Mouse (Mus musculus): ENCODE measurements around the gene Gpr132.
"Not testable (repeated sequence)": the region's sequence is repeated elsewhere in the genome, so short reads cannot be mapped to it uniquely, and the experiment has no call there.

Gene Gpr132

GRCm38 (mm10) chr12:112842128-112842527, 25.9 kb downstream of the Gpr132 start:
- CTCF ChIA-PET = interaction anchor here in 1 of 4 experiments (1.2 to 2.1 kb wide), 2 partner anchors 95 to 99 kb away, joined by 5 to 31 read pairs; no protein-coding TSS in a partner anchor
- POLR2A ChIA-PET = not testable (repeated sequence)

- ChIA-PET CTCF (interaction anchor here (0.6 to 2.0 kb wide), 22 partner anchors 10 to 137 kb away, joined by 3 to 15 read pairs (median 5); partner anchors contain the start of genes Clba1 (in 2 of the 4) and Pld4 (in 1 of the 4)), POLR2A (interaction anchor here (0.6 to 1.8 kb wide), 15 partner anchors 10 to 94 kb away, joined by 3 to 13 read pairs (median 5); partner anchors contain the start of gene Cdca4 (in 3 of the 4))
Measured at GRCm38 (mm10) chr12:112841338-112841892, 26.6 kb downstream of the Gpr132 start.

DNA sequence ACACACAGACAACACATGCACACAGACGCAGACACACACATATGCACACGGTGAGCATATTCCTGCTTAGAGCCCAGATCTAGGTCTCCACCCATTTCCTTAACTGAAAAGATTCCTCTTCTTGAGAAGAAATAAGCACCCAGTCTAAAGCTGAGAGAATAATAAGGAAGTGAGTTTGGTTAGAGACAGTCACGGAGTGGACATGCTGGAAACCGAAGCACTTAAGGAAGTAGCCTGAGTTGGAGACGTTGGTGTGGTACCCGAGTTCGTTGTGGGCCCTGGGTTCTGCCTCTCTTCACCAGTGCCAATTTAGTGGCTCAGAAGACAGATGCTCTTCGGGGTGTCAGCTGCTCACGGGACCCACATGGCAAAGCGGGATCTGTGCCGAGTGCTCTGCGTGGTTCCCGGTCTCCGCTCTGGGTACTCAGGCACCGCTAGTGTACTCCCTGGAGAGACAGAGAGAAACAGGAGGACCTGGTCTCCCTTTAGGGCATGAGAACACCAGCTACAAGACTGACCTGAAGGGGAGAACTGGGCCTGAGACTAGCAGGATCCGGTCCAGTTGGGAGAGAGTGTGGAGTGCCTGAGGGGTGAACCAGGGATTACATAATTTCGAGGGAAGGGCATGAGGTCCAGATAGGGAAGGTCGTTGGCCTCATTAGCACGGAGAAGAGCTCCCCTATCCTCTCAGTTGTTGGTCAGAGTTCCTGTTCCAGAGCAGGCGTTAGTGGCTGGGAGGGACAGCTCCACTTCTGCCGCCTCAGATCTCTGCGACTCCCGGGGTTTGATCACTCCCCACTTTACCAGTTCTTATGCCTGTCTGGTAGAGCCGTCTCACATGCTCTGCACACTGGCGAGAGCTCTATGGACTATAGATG, 27.6 kb downstream of the Gpr132 start:
- ChIA-PET POLR2A (interaction anchor here (0.5 to 1.8 kb wide), 19 partner anchors 9 to 169 kb away, joined by 3 to 13 read pairs (median 4); partner anchors contain the start of genes Cdca4 (in 3 of the 4) and Clba1 (in 1 of the 4)), CTCF (interaction anchor here (0.6 to 2.0 kb wide), 20 partner anchors 9 to 138 kb away, joined by 3 to 15 read pairs (median 4); partner anchors contain the start of genes Clba1 (in 2 of the 4), Ahnak2 (in 1 of the 4) and Pld4 (in 1 of the 4))

- ChIA-PET CTCF (interaction anchor here in 1 of 4 experiments (0.8 kb wide), 1 partner anchor 88 kb away, joined by 6 read pairs; no protein-coding TSS in a partner anchor), POLR2A (interaction anchor here in 1 of 4 experiments (2.0 to 17.3 kb wide), 2 partner anchors 29 to 92 kb away, joined by 5 to 488 read pairs; partner anchors contain the start of genes Ahnak2 and Clba1)
Measured at GRCm38 (mm10) chr12:112835046-112835445, 33.0 kb downstream of the Gpr132 start.

DNA sequence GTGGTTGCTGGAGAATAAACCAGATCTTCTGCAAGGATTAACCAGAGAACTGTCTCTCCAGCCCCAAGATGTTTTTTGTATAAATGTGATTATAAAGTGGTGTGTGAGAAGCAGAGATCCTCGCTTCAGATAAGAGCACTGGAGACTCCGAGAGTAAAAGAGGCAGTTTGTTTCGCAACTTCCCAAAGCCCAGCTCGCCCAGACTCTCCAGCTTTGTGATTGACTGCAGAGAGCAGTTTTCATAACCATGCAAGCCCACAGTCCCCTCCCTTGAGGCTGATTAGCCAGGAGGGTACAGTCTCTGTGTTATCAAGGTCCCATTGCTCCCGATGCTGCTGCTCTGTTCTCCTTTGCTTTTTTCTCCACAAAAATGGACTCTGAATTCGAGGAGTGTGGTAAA, 34.5 kb downstream of the Gpr132 start:
- CTCF ChIA-PET = interaction anchor here in 1 of 4 experiments (1.1 kb wide), 1 partner anchor 10 kb away, joined by 3 read pairs; no protein-coding TSS in a partner anchor
- POLR2A ChIA-PET = interaction anchor here in 1 of 4 experiments (17.3 kb wide), 1 partner anchor 27 kb away, joined by 488 read pairs; the partner anchor contains the start of genes Ahnak2 and Clba1

DNA sequence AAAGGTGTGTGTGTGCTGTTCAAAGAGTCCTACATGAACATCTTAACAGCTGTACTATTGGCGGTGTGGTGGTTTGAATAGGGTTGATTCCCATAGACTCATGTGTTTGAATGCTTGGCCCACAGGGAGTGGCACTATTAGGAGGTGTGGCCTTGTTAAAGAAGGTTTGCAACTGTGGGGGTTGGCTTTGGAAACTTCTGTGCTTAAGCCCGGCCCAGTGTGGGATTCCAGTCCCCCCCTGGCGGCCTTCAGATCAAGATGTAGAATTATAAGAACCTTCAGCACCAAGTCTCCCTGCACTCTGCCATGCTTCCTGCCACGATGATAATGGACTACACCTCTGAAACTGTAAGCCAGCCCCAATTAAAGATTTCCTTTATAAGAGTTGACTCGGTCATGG, 35.6 kb downstream of the Gpr132 start:
- CTCF ChIA-PET = interaction anchor here in 2 of 4 experiments (0.6 to 1.6 kb wide), 5 partner anchors 8 to 37 kb away, joined by 5 to 7 read pairs (median 6); partner anchors contain the start of gene Clba1 (in 1 of the 2)
- POLR2A ChIA-PET = interaction anchor here in 3 of 4 experiments (0.6 to 17.3 kb wide), 8 partner anchors 8 to 26 kb away, joined by 3 to 488 read pairs (median 3); partner anchors contain the start of genes Ahnak2 (in 1 of the 3) and Clba1 (in 1 of the 3)

- POLR2A ChIA-PET = interaction anchor here in 3 of 4 experiments (0.7 to 17.3 kb wide), 10 partner anchors 10 to 390 kb away, joined by 3 to 488 read pairs (median 7); partner anchors contain the start of genes Clba1 (in 2 of the 3), Ahnak2 (in 1 of the 3) and Tex22 (in 1 of the 3)
- CTCF ChIA-PET = interaction anchor here in 3 of 4 experiments (0.5 to 0.9 kb wide), 4 partner anchors 10 to 174 kb away, joined by 3 to 12 read pairs (median 4); no protein-coding TSS in a partner anchor
Measured at GRCm38 (mm10) chr12:112830570-112830969, 37.5 kb downstream of the Gpr132 start.

GRCm38 (mm10) chr12:112830141-112830540, 37.9 kb downstream of the Gpr132 start:
- POLR2A ChIA-PET = interaction anchor here in 3 of 4 experiments (0.7 to 17.3 kb wide), 13 partner anchors 10 to 390 kb away, joined by 3 to 488 read pairs (median 6); partner anchors contain the start of genes Clba1 (in 2 of the 3), Ahnak2 (in 1 of the 3), Cep170b (in 1 of the 3) and Tex22 (in 1 of the 3)
- CTCF ChIA-PET = interaction anchor here in 2 of 4 experiments (0.5 to 0.9 kb wide), 3 partner anchors 11 to 175 kb away, joined by 3 to 12 read pairs (median 4); no protein-coding TSS in a partner anchor

GRCm38 (mm10) chr12:112829244-112829864, 38.7 kb downstream of the Gpr132 start, which contains the start of gene Cdca4:
Cdca4 (minus strand) TSS chr12:112829423.
- POLR2A ChIA-PET = interaction anchor here (0.5 to 17.3 kb wide), 42 partner anchors 8 to 1076 kb away, joined by 3 to 488 read pairs (median 4); partner anchors contain the start of genes Clba1 (in 3 of the 4), Ahnak2 (in 2 of the 4), Brf1 (in 2 of the 4) and Cep170b (in 2 of the 4)
- CTCF ChIA-PET = interaction anchor here in 3 of 4 experiments (0.5 to 1.5 kb wide), 16 partner anchors 9 to 211 kb away, joined by 3 to 10 read pairs (median 4); partner anchors contain the start of genes Adssl1 (in 1 of the 3), Ahnak2 (in 1 of the 3), Akt1 (in 1 of the 3) and Clba1 (in 1 of the 3)

GRCm38 (mm10) chr12:112828501-112829243, 39.4 kb downstream of the Gpr132 start:
- CTCF ChIA-PET = interaction anchor here in 3 of 4 experiments (0.5 to 1.5 kb wide), 17 partner anchors 8 to 1403 kb away, joined by 3 to 10 read pairs (median 3); partner anchors contain the start of genes Adssl1 (in 1 of the 3), Ahnak2 (in 1 of the 3), Akt1 (in 1 of the 3) and Clba1 (in 1 of the 3)
- POLR2A ChIA-PET = interaction anchor here (0.5 to 17.3 kb wide), 39 partner anchors 8 to 338 kb away, joined by 3 to 488 read pairs (median 4); partner anchors contain the start of genes Clba1 (in 3 of the 4), Ahnak2 (in 2 of the 4), Brf1 (in 2 of the 4) and Cep170b (in 2 of the 4)

DNA sequence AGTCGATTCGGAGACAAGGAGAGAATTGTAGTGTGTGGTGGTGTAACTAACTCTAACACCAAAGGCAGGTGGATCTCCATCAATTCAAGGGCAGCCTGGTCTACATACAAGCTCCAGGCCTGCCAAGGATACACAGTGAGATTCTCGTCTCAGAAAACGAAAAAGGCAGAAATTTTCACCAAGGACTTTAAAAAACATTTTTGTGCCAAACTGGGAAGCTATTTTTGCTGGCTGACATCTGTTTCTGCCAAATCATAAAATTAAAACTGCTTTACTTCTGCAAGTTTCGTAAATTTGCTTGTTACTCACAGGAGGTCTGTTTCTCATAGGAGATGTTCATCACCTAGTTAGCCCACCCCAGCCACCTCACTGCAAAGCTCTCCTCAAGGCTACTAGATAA, 42.1 kb downstream of the Gpr132 start:
- ChIA-PET POLR2A (interaction anchor here (0.8 to 17.3 kb wide), 12 partner anchors 14 to 274 kb away, joined by 3 to 488 read pairs (median 4); partner anchors contain the start of genes Clba1 (in 4 of the 4), Ahnak2 (in 1 of the 4) and Tex22 (in 1 of the 4)), CTCF (interaction anchor here in 2 of 4 experiments (0.6 to 1.2 kb wide), 2 partner anchors 18 to 132 kb away, joined by 3 to 5 read pairs; no protein-coding TSS in a partner anchor)

DNA sequence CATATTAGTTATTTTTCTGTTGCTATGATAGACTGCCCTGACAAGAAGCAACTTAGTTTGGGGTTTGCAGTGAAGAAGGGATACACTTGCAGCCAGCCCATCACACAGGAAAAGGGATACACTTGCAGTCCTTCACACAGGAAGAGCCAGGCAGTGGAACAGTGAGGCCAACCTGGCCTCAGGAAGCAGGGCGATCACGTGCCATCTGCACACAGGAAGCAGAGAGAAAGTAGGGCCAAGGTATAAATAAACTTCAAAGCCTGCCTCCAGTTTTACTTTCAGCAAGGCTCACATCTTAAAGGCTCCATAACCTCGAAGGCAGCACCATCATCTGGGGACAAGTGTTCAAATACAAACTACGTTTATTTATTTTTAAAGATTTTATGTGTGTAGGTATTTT, 44.8 kb downstream of the Gpr132 start:
- ChIA-PET CTCF (interaction anchor here in 3 of 4 experiments (0.6 to 1.4 kb wide), 3 partner anchors 21 to 185 kb away, joined by 3 to 5 read pairs (median 3); no protein-coding TSS in a partner anchor), POLR2A (interaction anchor here in 3 of 4 experiments (0.7 to 17.3 kb wide), 12 partner anchors 7 to 289 kb away, joined by 3 to 488 read pairs (median 7); partner anchors contain the start of genes Clba1 (in 3 of the 3), Ahnak2 (in 1 of the 3) and Cdca4 (in 1 of the 3))

- POLR2A ChIA-PET = interaction anchor here (0.8 to 17.3 kb wide), 15 partner anchors 8 to 289 kb away, joined by 3 to 488 read pairs (median 8); partner anchors contain the start of genes Clba1 (in 4 of the 4), Ahnak2 (in 1 of the 4), Brf1 (in 1 of the 4) and Cdca4 (in 1 of the 4)
- CTCF ChIA-PET = interaction anchor here in 3 of 4 experiments (0.6 to 1.4 kb wide), 3 partner anchors 21 to 524 kb away, joined by 3 to 5 read pairs (median 5); no protein-coding TSS in a partner anchor
Measured at GRCm38 (mm10) chr12:112822676-112823075, 45.4 kb downstream of the Gpr132 start.

DNA sequence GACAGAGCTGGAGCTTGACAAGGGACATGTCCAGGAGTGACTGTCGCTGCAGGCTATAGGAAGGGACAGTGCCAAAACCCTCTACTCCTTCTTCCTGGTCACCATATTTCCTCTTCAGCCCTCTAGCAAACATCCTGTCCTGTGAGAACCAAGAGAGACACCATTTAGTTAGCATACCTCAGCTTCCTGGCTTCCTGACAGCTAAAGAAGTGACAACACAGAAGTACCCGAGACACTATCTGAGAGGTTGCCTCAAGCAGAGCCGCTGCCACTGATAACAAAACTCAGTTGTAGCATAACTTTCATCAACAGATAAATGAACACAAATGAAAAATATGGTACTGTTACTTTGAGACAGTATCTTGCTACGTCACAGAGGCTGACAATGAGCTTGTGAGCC, 46.1 kb downstream of the Gpr132 start:
- CTCF ChIA-PET = interaction anchor here in 3 of 4 experiments (0.6 to 2.0 kb wide), 4 partner anchors 13 to 523 kb away, joined by 3 to 7 read pairs (median 4); partner anchors contain the start of genes Clba1 (in 1 of the 3) and Pld4 (in 1 of the 3)
- POLR2A ChIA-PET = interaction anchor here (0.5 to 31.6 kb wide), 19 partner anchors 6 to 179 kb away, joined by 3 to 488 read pairs (median 8); partner anchors contain the start of genes Clba1 (in 4 of the 4), Cdca4 (in 2 of the 4), Ahnak2 (in 1 of the 4) and Brf1 (in 1 of the 4)

- ChIA-PET CTCF (interaction anchor here in 3 of 4 experiments (0.6 to 2.1 kb wide), 11 partner anchors 8 to 364 kb away, joined by 3 to 8 read pairs (median 6); partner anchors contain the start of genes Clba1 (in 2 of the 3), Cdca4 (in 1 of the 3), Pld4 (in 1 of the 3) and Tmem121 (in 1 of the 3)), POLR2A (interaction anchor here (0.5 to 31.6 kb wide), 34 partner anchors 7 to 370 kb away, joined by 3 to 488 read pairs (median 4); partner anchors contain the start of genes Cdca4 (in 4 of the 4), Clba1 (in 4 of the 4), Ahnak2 (in 2 of the 4) and Cep170b (in 2 of the 4))
Measured at GRCm38 (mm10) chr12:112821216-112821615, 46.8 kb downstream of the Gpr132 start.

All from embryonic stem cell, embryonic (primary cell).